Mouse (Mus musculus) adrenal gland (tissue): ENCODE measurements around the gene Fbxw11.

ENCODE experiments used
- intact Hi-C: fragments of 180-260 bp; cut with DNase I; formaldehyde crosslinking; loops from one replicate; pipeline ENCODE4 v1.15.1; 2025

Fbxw11 gene

DNA sequence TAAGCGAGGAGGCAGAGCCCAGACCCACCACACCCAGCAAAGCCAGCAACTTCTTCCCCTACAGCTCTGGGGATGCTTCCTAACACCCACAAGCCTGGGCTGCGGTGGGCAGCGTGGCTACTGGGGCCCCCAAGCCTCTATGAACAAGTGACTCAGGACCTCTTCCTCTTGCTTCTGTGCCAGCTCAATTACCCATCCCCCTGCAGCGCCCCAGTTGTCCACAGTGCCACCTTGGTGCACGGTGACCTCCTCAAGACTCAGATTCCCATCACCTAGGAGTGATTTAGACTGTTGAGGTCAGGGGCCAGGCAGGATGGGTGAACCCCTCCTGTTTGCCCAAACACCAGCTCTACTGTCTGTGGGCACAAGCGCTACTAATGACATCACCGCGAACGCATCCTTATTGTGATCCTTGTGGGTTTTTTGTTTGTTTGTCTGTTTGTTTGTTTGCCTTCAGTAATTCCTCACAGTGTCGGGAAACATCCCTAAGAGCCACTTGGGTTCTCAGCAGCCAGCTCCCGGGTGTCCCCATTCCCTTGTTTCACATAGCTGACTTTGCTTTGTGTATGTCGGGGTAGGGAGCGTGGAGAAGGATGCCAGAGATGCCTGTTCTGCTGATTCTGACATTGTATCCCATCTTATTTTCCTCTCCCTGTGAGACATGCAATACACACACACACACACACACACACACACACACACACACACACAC is 19.9 kb upstream of the Fbxw11 start:
- intact Hi-C loops = loop anchor here (10.0 kb wide), 2 partner anchors 332 to 522 kb away; partner anchors contain the start of gene Fgf18

DNA sequence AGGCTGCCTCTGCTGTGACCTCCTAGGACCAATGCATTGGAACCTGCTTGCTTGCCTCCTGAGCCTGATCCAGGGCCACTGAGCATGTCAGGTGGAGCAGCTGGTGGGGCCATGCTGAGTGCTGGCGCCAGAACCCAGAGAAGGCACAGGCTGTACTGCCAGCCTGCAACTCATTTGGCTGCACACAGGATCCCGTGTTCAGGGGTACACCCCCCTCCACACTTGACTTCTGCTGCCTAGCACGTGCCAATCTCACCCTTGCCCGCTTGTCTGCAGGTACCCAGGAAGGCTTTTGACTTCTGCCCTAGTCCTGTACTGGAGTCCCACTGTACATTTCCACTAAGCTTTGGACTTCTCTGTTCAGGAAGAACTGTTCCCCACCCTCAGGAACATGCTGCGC is 19.3 kb upstream of the Fbxw11 start:
- intact Hi-C loops = loop anchor here (10.0 kb wide), 2 partner anchors 332 to 522 kb away; partner anchors contain the start of gene Fgf18

DNA sequence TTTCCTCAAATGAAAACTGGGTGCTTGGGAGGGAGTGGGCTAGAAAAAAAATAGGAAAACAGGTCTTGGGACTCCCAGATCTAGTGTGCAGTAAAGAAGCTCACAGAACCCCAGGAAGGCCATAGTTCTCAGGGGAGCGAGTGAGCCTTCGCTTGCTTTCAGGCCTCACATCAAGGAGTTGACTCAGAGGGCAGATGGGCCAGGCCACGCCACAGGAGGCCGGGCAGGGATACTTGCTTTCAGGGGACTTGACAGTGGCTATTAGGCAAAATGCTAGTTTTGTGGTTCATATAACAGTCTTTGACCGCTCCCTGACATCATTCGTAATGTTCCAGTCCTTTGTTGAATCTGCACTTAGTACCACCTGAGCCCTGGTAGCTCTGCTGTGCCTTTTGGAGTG is 18.6 kb upstream of the Fbxw11 start:
- intact Hi-C loops = loop anchor here (10.0 kb wide), 2 partner anchors 331 to 521 kb away; partner anchors contain the start of gene Fgf18

DNA sequence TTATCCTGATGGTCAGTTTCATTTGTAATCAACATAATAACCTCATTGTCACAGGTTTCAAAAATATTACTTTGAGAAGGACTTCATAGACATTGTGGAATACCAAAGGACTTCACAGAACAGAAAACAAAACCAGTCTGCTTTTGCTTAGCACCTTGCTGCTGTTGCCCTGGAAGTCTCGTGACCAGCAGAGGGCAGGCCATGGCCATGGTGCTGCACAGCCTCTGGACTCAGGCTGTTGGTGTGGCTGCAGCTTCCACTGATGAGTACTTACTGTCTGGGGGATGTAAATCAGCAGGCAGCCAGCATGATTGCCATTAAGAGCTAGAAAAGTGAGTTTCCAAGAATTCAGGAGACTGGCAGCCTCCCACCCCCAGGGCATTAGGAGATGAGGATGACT is 16.8 kb upstream of the Fbxw11 start:
- intact Hi-C loops = loop anchor here (1.0 to 10.0 kb wide), 3 partner anchors 86 to 519 kb away; partner anchors contain the start of gene Fgf18

DNA sequence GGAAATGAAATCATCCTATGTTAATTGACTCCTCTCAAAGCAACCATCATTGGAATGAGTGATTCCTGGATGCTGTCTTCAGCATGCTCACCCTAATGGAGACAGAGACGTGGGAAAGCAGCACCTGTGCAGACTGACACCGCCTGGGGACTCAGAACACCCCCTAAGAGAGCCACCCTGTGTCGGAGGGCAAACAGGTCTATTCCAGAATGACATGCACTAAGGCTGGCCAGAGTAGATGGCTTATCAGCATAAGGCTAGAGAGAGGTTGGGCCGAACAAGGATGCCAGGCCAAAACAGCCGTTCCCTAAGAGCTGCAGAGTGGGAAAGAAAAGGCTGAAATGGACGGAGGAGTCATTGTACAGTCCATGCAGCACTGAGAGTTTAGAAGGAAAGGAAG is 16.4 kb upstream of the Fbxw11 start:
- intact Hi-C loops = loop anchor here (10.0 kb wide), 2 partner anchors 329 to 519 kb away; partner anchors contain the start of gene Fgf18

DNA sequence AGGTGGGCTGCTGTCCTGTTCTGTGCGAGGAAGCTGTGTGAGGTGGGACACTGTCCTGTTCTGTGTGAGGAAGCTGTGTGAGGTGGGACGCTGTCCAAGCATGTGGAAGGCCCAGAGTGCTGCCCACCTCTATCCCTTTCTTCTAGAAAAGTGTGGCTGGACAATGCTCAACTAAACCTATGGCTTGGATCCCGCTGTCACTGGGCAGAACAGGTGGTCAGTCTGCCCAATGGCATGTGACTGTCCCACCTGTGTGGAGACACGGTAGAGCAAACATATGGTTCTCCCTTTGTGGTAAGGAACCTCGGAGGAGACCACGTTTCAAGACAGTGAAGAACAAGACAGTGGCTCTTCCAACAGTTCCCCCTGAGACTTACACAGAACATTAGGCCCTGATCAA is 14.6 kb upstream of the Fbxw11 start:
- intact Hi-C loops = loop anchor here (10.0 kb wide), 2 partner anchors 327 to 517 kb away; partner anchors contain the start of gene Fgf18

DNA sequence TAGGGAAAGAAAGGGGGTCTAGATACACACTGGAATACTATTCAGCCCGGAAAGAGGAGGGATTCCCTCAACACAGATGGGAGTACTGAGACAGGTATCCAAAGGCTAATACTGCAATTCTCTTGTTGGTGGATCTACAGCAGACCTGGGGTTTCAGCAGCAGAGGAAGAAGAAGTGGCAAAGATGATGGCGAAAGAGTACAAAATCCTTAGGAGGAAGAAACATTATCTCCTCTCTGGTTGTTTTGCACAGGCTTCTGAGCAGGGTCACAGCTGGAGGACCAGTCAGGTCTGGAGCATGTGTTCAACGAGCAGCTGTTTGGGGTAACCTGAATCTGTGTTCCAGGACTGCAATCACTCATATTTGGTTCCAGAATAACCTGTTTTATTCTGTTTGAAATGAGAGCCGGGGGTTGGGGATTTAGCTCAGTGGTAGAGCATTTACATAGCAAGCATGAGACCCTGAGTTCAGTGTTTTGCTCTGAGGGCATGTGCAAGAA is 12.8 kb upstream of the Fbxw11 start:
- intact Hi-C loops = loop anchor here (10.0 kb wide), 2 partner anchors 325 to 515 kb away; partner anchors contain the start of gene Fgf18

DNA sequence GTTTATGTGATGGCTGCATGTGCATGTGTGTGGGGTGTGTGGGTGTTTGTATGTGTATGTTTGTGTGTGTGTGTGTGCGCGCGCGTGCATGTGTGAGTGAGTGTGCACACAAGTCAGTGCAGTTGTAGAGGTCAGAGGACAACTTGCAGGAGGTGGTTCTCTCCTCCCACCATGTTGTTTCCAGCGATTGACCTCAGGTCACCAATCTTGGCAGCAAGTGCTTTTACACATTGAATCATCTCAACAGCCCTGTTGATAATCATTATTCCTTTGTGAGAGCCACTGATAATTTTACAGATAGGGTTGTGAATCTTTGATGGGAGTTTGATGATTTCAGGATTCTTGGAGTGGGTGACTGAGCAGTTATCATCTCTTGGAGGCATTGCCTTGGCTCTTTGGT is 9.9 kb upstream of the Fbxw11 start:
- intact Hi-C loops = no loop called here

DNA sequence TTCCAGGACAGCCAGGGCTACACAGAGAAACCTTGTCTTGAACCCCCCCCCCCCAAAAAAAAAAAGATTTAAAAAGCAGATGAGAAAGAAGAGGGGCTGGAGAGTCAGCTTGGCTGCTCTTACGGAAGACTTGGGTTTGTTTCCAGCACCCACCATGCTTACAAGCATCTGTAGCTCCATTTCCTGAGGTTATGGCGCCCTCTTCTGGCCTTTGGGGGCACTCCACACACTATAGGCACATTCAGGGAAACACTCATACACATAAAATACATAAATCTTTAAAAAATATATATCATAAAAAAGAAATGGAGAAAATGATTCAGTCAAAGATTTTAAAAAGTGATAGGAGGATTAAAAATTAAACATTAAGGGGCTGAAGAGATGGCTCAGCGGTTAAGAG is 9.0 kb upstream of the Fbxw11 start:
- intact Hi-C loops = no loop called here

DNA sequence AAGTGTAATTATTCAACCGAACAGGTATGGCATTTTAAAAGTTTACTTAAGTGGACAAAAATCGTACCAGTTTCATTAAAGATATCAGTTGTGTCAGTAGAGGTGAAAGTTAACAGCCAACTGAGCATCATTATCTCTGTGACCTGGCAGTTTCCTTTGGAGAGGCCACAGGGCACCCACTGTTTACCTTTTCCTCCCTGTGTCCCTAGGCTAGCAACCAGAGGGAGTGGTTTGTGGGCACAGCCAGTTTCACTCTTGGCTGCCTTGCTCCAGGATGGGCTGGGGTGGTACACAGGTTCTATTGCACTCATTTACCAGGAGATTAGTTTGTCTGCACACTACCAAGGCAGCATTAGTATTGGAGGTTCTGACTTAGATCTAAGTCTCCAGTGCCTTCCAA is 8.4 kb upstream of the Fbxw11 start:
- intact Hi-C loops = no loop called here

DNA sequence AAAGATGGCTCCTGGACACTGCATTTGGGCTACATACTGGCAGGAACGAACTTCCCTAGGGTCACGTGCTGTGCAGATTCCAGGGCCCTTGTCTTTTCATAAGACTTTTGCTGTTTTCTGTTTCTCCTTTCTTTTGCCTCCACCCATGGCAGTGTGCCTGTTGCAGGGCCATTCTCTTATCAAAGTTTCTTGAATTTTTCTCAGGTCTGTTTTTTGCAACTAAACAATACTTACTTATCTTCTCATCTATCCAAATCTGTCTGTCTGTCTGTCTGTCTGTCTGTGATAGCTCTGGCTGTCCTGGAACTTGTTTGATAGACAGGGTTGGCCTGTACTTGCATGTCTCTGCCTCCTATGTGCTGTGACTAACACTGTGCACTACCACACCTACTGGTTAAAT is 7.7 kb upstream of the Fbxw11 start:
- intact Hi-C loops = no loop called here

DNA sequence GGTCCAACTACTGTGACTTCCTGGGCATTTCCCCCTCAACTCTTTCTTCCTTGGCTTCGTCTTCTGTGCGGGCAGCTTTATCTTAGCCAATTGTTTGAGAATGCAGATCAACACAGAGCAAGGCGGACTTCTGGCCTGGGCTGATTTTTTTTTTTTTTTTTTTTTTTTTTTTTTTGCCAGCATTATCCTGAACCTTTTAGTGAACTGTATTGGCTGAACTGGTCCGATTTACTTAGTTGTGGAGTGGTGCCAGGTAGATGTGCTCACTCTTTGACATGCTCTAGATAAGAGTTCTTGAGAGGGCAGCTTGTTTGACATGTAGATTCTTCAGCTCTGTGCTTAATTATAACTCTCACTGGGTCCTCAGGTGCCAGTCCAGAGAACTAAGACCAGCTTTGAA is 6.2 kb upstream of the Fbxw11 start:
- intact Hi-C loops = no loop called here

DNA sequence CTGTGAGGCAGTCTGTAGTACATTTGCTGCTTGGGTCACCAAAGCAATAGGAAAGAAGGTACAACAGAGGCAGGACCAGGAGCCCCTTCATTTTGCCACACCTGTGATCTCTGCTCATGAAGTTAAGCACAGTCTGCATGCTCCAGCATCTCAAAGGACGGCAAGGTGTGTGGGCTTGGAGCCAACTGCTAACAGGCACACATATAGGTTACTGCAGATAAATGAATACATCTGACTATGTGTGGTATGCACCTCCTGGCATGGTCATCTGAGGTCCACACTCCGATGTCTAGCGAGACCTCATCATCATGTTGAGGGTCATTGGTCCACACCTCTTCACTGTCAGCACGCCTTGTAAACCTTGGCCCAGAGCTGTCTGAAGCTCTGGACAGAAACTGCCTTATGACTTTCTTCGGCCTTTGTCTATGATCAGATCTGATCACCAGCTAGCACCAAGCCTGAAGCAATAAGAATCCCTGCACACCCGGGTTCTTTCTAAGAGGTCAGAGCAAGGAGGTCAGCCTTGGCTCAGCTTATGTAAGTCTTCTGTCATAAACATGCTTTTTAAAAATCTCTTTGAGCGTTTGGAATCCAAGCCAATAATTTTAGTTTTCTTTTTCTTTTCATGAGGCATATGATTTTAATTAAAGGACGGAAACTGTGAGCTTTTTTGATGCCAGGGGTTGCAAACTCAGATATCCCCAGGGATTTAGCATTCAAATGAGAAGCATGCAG is 3.8 kb upstream of the Fbxw11 start:
- intact Hi-C loops = no loop called here

DNA sequence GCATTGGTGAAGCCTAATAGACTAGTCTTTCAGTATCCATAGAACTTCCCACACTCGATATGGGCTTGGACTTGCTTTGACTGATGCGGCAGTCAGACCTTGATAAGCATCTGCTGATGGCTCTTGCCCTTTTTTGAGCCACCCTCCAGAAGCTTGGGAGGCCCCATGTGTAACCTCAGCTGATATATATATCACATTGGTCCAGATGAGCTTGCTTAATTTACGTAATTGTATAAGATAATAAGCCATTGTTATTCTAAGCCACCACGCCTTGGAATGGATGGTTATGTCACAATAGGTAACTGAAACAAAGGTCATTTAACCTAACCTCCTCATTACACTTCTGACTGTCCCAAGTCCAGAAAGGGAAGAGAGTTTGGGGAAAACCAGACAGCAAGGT is 1.9 kb upstream of the Fbxw11 start:
- intact Hi-C loops = loop anchor here (5.0 kb wide), 2 partner anchors 52 to 67 kb away; no protein-coding TSS in a partner anchor

DNA sequence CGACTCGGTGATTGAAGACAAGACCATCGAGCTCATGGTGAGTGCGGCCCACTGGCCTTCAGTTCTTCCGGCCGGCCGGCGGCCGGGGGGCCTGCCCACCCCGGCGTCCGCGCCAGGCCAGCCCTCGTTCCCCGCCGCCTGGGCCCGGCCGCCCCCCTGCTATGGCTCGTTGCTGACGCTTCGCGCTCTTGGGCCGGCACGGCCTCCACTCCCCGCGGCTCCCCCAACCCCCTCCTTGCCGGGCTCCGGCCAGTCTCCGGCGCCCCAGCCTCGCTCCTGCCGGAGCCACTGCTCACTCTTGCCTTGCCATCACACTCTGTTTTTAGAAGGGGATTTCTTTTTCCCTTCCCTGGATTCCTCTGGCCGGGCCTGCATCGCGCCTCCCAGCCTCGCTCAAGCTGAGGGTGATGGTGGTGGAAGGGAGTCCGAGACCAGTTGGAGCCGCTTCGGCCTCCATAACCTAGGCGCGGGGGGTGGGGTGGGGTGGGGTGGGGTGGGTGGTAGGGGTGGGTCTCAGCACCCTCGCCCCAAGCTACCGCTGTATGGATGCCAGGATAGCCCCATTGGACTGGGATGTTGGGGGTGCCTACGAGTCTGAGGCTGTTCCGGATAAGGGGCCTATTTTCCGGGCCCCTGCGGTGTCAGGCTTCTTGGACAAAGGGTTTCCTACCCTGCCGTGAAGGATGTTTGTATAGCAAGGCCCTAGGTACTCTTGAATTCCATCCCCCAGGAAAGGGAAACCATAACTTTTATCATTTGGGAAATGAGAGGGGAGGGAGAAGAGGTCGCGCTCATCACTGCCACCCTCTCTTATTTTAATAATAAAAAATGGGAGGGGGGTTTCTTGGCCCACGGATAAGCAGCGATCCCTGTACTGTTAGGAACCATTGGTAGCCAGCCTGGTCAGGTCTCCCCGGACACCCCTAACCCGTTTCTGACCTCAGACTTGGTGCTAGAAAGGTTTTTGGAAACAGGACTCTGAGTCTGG is 669 bp downstream of the Fbxw11 start:
- intact Hi-C loops = loop anchor here (5.0 kb wide), 2 partner anchors 49 to 64 kb away; no protein-coding TSS in a partner anchor

DNA sequence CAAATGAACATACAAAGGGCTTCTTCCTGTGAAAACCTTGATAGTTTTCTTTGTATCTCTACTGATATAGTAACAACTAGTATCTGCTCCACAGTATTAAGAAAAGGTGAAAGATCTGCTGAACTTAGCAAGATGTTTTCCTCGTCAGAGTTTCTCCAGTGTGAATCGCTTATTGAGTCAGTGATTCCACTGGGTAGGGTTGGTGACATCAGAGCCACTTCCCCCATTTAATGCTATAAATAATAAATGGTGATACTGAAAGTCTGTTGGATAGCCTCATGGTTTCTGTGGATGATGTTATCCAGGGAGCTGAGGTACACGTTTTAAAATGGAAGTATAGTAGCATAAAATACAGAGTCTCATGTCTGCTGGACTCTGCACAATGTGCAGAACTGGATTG is 1.5 kb downstream of the Fbxw11 start:
- intact Hi-C loops = loop anchor here (5.0 kb wide), 2 partner anchors 48 to 63 kb away; no protein-coding TSS in a partner anchor

DNA sequence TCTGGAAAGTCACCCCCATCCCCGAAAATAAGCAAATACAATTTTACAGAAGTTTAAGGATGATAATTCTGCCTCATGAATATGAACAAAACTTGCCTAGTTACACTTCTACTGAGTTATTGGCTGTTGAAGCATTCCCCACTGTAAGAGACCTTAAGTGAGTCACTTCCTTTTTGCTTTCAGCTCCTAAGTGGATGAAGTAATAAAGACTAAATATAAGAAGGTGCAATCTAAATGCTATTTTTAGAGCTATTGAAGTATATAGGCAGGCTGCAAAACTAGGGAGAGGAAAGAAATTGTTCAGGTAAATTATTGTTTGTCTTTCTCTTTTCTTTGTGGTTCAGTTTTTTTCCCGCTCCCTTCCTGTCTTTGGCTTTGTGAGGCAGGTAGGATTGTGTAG is 4.7 kb downstream of the Fbxw11 start:
- intact Hi-C loops = no loop called here

DNA sequence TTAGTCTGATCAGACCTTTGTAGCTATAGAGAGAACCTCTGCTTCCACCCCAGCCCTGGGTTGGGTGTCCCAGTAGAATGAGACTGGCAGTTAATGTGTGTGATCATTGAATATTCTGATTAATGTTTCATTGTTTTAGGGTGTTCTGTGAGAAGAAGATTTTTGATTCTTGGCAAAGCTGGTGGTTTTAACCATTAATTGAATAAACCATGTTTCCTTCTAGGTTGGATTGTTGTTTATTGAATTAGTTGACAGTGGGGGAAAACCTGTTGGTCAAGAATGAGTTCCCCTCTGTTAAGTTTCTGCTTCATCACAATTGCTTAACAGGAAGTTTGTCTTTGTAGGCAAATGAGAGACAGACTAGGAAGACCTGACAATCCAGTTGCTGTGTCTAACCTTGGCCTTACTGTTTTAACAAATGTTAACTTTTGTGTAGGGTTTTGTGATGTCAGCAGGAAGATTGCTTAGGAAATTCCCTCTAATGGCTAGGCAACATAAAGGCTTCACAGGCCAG is 7.8 kb downstream of the Fbxw11 start:
- intact Hi-C loops = no loop called here

DNA sequence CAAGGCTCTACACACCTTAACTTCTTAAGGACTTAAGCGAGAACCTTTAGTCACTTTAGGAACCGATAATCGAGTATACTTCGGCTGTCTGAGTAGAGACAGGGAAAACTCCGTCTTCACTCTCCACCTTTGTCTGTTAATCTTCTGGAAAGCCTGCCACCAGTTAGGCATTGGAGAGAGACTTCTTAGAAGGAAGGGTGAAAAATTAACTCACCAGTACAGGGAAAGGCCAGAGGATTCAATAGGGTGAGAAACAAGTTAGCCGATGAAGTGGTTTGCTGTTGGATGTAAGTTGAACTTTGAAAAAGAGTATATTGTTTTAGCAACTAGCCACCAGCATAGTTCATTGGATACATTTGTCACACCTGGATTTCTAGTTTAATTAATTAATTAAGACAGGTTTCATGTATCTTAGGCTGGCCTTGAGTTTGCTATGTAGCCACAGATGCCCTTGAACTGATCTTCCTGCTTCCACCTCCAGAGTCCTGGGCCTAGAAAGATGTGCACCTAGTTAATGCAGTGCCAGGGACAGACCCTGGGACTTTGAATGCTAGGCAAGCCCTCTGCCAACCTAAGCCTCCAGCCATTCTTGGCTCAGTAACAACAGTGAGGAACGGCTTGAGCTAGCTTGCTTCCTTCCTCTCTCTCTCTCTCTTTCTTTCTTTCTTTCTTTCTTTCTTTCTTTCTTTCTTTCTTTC is 8.5 kb downstream of the Fbxw11 start:
- intact Hi-C loops = no loop called here

DNA sequence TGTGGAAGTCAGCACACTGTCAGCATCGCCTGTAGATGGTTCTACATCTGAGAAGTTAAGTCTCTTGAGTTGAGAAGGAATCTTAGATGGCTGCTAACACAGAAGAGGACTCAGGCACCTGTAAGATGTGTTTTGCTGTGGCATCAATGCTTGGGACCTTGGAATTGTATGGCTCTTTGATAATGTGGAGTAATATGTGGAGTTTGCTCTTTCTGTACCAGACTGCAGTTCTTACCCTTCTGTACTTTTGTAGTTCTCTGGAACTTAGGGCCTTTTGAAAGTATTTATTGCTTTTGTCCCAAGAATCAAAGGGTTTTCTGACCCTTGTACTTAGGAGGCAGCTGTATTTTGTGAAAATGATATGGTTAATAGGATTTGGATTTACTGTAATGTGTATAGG is 9.2 kb downstream of the Fbxw11 start:
- intact Hi-C loops = no loop called here
